Mouse (Mus musculus): ENCODE measurements at regions not wholly inside any gene's neighbourhood (a gene's known extent, or its start where the extent isn't known, plus 50 kb on each side); places are given as distances from the start of the nearest gene placed in this dataset.
A peak's percentile ranks its signal among the peaks of the same experiment; 100 is the strongest.
"Not testable (repeated sequence)": the region's sequence is repeated elsewhere in the genome, so short reads cannot be mapped to it uniquely, and the experiment has no call there.

GRCm38 (mm10) chr8:100038931-100039330 lies 622.7 kb upstream of the Cdh8 start:
- H3K9ac ChIP-seq (replicated peaks), result no peak overlapping the region
- no peak overlapping the region for H3K27ac ChIP-seq (replicated peaks)
- H3K36me3 ChIP-seq, result no peaks in the 10 kb centered on the region
- no peaks in the 10 kb centered on the region for H3K4me1 ChIP-seq
- 88% methylated on average over 5 of the region's 5 CpGs for WGBS
- no peak overlapping the region for H3K4me2 ChIP-seq
- H3K27me3 ChIP-seq (replicated peaks), result no peaks in the 10 kb centered on the region
- H3K9me3 ChIP-seq (replicated peaks), result no peaks in the 10 kb centered on the region
- no peak for ATAC-seq (ENCODE audit: low FRiP score)
- H3K4me3 ChIP-seq (replicated peaks), result no peak overlapping the region

DNA sequence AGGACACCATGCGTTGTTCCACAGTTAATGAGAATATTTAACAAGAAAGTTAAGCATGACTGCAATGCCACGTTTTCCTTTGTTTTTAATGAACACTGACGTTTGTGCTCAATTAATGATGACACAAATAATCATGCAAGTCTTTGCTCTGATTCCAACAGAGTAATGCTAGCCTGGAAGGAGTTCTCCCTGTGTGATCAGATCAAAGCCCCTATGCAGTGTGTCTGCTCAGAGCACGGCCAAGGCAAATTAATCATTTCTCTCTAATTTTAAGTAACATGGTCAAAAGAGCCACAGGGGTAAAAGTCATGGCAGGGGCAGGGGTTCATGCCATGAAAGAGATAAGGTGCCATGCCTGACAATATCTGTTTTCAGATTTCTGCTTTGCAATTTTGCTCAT lies 618.2 kb upstream of the Cdh8 start:
- WGBS, result 47% methylated on average over 4 of the region's 4 CpGs
- no peaks in the 10 kb centered on the region for H3K27me3 ChIP-seq (replicated peaks)
- H3K4me1 ChIP-seq, result no peaks in the 10 kb centered on the region
- no peaks in the 10 kb centered on the region for H3K9me3 ChIP-seq (replicated peaks)
- H3K27ac ChIP-seq (replicated peaks), result no peak overlapping the region
- no peaks in the 10 kb centered on the region for H3K36me3 ChIP-seq
- no peak overlapping the region for H3K4me3 ChIP-seq (replicated peaks)
- H3K4me2 ChIP-seq, result no peak overlapping the region
- no peak overlapping the region for H3K9ac ChIP-seq (replicated peaks)
- ATAC-seq (ENCODE audit: low FRiP score), result no peak

- not testable (repeated sequence) for H3K9me3 ChIP-seq (replicated peaks); ATAC-seq (ENCODE audit: low FRiP score); H3K36me3 ChIP-seq; H3K27ac ChIP-seq (replicated peaks); H3K4me1 ChIP-seq; H3K4me3 ChIP-seq (replicated peaks); H3K4me2 ChIP-seq; H3K9ac ChIP-seq (replicated peaks); H3K27me3 ChIP-seq (replicated peaks)
- 98% methylated on average over 23 of the region's 23 CpGs for WGBS
These were observed 614.1 kb upstream of the Cdh8 start for GRCm38 (mm10) chr8:100030358-100030757.

- no peaks in the 10 kb centered on the region for H3K36me3 ChIP-seq
- H3K9ac ChIP-seq (replicated peaks), result no peak overlapping the region
- H3K4me1 ChIP-seq, result no peaks in the 10 kb centered on the region
- H3K4me2 ChIP-seq, result no peak overlapping the region
- ATAC-seq (ENCODE audit: low FRiP score), result no peak
- H3K27me3 ChIP-seq (replicated peaks), result no peaks in the 10 kb centered on the region
- WGBS, result 87% methylated on average over 1 of the region's 1 CpGs
- H3K9me3 ChIP-seq (replicated peaks), result no peaks in the 10 kb centered on the region
- H3K27ac ChIP-seq (replicated peaks), result no peak overlapping the region
- H3K4me3 ChIP-seq (replicated peaks), result no peak overlapping the region
These were observed 599.4 kb upstream of the Cdh8 start for GRCm38 (mm10) chr8:100015638-100016037.

DNA sequence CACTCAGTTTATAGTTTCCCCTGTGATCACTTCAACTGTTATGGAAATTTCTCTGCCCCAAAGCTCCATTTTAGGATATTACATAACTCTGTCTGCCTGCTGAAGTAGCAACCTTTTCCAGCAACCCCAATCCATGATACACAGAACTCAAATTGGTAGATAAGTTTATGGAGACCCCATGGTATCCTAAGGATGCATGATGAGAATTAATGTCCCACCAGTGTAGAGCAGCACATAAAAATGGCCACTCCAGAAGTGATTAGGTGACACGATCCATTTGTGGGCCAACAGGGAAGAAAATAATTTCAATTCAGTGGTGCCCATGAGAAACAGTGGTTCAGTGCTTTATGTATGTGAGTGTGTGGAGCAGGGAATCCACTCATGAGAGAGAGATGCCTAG lies 583.3 kb upstream of the Cdh8 start:
- no peaks in the 10 kb centered on the region for H3K36me3 ChIP-seq
- no peak overlapping the region for H3K27ac ChIP-seq (replicated peaks)
- WGBS, result 46% methylated on average over 1 of the region's 1 CpGs
- no peak overlapping the region for H3K4me3 ChIP-seq (replicated peaks)
- H3K9me3 ChIP-seq (replicated peaks), result no peaks in the 10 kb centered on the region
- H3K4me2 ChIP-seq, result no peak overlapping the region
- H3K9ac ChIP-seq (replicated peaks), result no peak overlapping the region
- H3K27me3 ChIP-seq (replicated peaks), result no peaks in the 10 kb centered on the region
- H3K4me1 ChIP-seq, result no peaks in the 10 kb centered on the region
- ATAC-seq (ENCODE audit: low FRiP score), result peak; percentile 61

GRCm38 (mm10) chr8:99983696-99984095 lies 567.4 kb upstream of the Cdh8 start:
- no peak overlapping the region for H3K9ac ChIP-seq (replicated peaks)
- H3K9me3 ChIP-seq (replicated peaks), result no peaks in the 10 kb centered on the region
- WGBS, result 84% methylated on average over 4 of the region's 5 CpGs
- H3K4me1 ChIP-seq, result no peaks in the 10 kb centered on the region
- H3K36me3 ChIP-seq, result no peaks in the 10 kb centered on the region
- H3K4me2 ChIP-seq, result no peak overlapping the region
- ATAC-seq (ENCODE audit: low FRiP score), result no peak
- no peak overlapping the region for H3K4me3 ChIP-seq (replicated peaks)
- H3K27me3 ChIP-seq (replicated peaks), result no peaks in the 10 kb centered on the region
- H3K27ac ChIP-seq (replicated peaks), result no peak overlapping the region

DNA sequence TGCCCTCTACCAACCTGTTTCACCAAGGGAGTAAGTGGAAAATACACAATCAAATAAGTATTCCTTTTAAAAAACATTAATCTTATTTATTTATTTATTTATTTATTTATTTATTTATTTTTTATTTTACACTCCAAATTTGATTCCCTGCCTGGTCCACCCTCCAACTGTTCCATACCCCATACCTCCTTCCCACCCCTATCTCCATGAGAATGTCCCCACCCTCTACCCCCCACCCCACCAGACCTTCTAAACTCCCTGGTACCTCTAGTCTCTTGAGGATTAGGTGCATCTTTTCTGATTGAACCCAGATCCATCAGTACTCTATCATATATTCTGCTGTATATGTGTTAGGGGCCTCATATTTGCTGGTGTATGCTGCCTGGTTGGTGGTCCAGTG lies 538.4 kb upstream of the Cdh8 start:
- no peaks in the 10 kb centered on the region for H3K4me1 ChIP-seq
- H3K4me2 ChIP-seq, result no peak overlapping the region
- no peak overlapping the region for H3K9ac ChIP-seq (replicated peaks)
- no peaks in the 10 kb centered on the region for H3K36me3 ChIP-seq
- no peaks in the 10 kb centered on the region for H3K27me3 ChIP-seq (replicated peaks)
- no peak overlapping the region for H3K4me3 ChIP-seq (replicated peaks)
- ATAC-seq (ENCODE audit: low FRiP score), result no peak
- no peak overlapping the region for H3K27ac ChIP-seq (replicated peaks)
- no peaks in the 10 kb centered on the region for H3K9me3 ChIP-seq (replicated peaks)

DNA sequence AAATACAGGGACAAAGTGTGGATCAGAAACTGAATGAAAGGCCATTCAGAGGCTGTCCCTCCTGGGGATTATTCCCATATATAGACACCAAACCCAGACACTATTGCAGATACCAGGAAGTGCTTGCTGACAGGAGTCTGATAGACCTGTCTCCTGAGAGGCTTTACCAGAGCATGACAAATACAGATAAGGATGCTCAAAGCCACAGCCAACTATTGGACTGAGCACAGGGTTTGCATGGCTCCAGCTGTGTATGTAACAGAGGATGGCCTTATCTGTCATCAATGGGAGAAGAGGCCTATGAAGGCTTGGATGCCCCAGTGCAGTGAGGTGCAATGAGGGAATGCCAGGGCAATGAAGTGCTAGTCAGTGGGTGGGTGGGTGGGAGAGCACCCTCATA lies 537.6 kb upstream of the Cdh8 start:
- H3K4me2 ChIP-seq, result no peak overlapping the region
- no peaks in the 10 kb centered on the region for H3K4me1 ChIP-seq
- no peaks in the 10 kb centered on the region for H3K36me3 ChIP-seq
- no peak overlapping the region for H3K9ac ChIP-seq (replicated peaks)
- no peaks in the 10 kb centered on the region for H3K9me3 ChIP-seq (replicated peaks)
- H3K27ac ChIP-seq (replicated peaks), result no peak overlapping the region
- H3K27me3 ChIP-seq (replicated peaks), result no peaks in the 10 kb centered on the region
- ATAC-seq (ENCODE audit: low FRiP score), result no peak
- no peak overlapping the region for H3K4me3 ChIP-seq (replicated peaks)

GRCm38 (mm10) chr8:99933159-99933558 lies 516.9 kb upstream of the Cdh8 start:
- Histone ChIP-seq H3K27ac (replicated peaks) (no peak overlapping the region), H3K4me1 (no peaks in the 10 kb centered on the region), H3K9ac (replicated peaks) (no peak overlapping the region), H3K4me3 (replicated peaks) (no peak overlapping the region), H3K36me3 (no peaks in the 10 kb centered on the region), H3K4me2 (no peak overlapping the region), H3K9me3 (replicated peaks) (no peaks in the 10 kb centered on the region), H3K27me3 (replicated peaks) (no peaks in the 10 kb centered on the region)
- ATAC-seq (ENCODE audit: low FRiP score), result no peak
- 90% methylated on average over 5 of the region's 5 CpGs for WGBS
